Comparison of ENCODE assay signal across 24 mouse cellular contexts in the genomic region with DNA sequence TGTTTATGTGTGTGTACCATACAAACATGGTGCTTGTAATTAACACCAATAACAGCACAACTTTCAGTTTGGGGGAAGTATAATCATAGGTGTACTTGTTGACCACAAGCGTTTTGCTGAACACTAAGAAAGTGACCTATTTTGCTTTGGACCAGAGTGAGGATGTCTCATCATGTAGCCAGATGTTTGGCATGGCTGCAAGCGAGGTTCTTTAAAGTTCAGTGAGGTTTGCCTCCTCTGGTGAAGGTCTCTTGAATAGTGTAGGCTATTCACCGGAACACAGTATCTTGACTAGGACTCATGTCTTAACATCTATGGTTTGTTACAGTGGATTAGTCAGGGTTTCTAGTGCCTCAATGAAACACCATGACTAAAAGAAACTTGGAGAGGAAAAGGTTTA.
DNase-seq lines count a peak whose midpoint lies in the region; ATAC-seq lines count a peak whose summit lies in the region.
"Had no signal": no experiment of that assay in that cellular context is flagged by ENCODE, and none has a peak within 500 bp of the region (broad histone marks: within the 10 kb centered on the region; RNA-seq: fewer than 3 reads in every experiment).

No protein-coding gene starts in this region.

- H3K36me3 ChIP-seq in embryonic facial prominence, embryonic 15.5 days = no peaks in the 10 kb centered on the region
- H3K36me3 ChIP-seq in embryonic facial prominence, embryonic 10.5 days (replicated peaks) = no peaks in the 10 kb centered on the region
- H3K36me3 ChIP-seq in heart, embryonic 15.5 days = no peaks in the 10 kb centered on the region
- no peaks in the 10 kb centered on the region for H3K36me3 ChIP-seq in neural tube, embryonic 15.5 days
- H3K36me3 ChIP-seq: forebrain, embryonic 12.5 days; heart, embryonic 12.5 days; hindbrain, embryonic 12.5 days had no signal

- H3K27ac ChIP-seq in embryonic facial prominence, embryonic 15.5 days (replicated peaks) = peak overlapping the region; percentile 66
- H3K27ac ChIP-seq in embryonic facial prominence, embryonic 10.5 days (replicated peaks) = no peak overlapping the region
- H3K27ac ChIP-seq in heart, embryonic 15.5 days = peak overlapping the region; percentile 50; the same call in 1 of the 2 replicates
- no peak overlapping the region for H3K27ac ChIP-seq in neural tube, embryonic 15.5 days (replicated peaks)
- H3K27ac ChIP-seq: forebrain, embryonic 12.5 days; hindbrain, embryonic 12.5 days; hindbrain, postnatal 0 days had no signal

- 72% methylated on average over 3 of the region's 3 CpGs for WGBS in embryonic facial prominence, embryonic 15.5 days
- WGBS in embryonic facial prominence, embryonic 10.5 days = 89% methylated on average over 3 of the region's 3 CpGs
- 86% methylated on average over 3 of the region's 3 CpGs for WGBS in heart, embryonic 15.5 days
- WGBS in neural tube, embryonic 15.5 days = 92% methylated on average over 3 of the region's 3 CpGs

- no peak overlapping the region for H3K4me2 ChIP-seq in embryonic facial prominence, embryonic 15.5 days (replicated peaks)
- H3K4me2 ChIP-seq in heart, embryonic 15.5 days = no peak overlapping the region
- no peak overlapping the region for H3K4me2 ChIP-seq in neural tube, embryonic 15.5 days
- H3K4me2 ChIP-seq: forebrain, embryonic 12.5 days; heart, embryonic 12.5 days; hindbrain, embryonic 12.5 days had no signal

- no peak for ATAC-seq in embryonic facial prominence, embryonic 15.5 days (ENCODE audit: insufficient number of reproducible peaks, low FRiP score, low TSS enrichment, low read depth)
- ATAC-seq in heart, embryonic 15.5 days (replicated peaks; ENCODE audit: insufficient number of reproducible peaks, insufficient read depth, low FRiP score, low read depth) = no peak
- no peak for ATAC-seq in neural tube, embryonic 15.5 days (ENCODE audit: low FRiP score)
- ATAC-seq: activated CD4-positive, CD25-positive, alpha-beta regulatory T cell, adult 4 months; forebrain, embryonic 16.5 days; hindbrain, postnatal 0 days; Patski had no signal

- H3K9me3 ChIP-seq in embryonic facial prominence, embryonic 15.5 days (replicated peaks) = no peaks in the 10 kb centered on the region
- no peaks in the 10 kb centered on the region for H3K9me3 ChIP-seq in embryonic facial prominence, embryonic 10.5 days
- H3K9me3 ChIP-seq in heart, embryonic 15.5 days (replicated peaks) = no peaks in the 10 kb centered on the region
- H3K9me3 ChIP-seq in neural tube, embryonic 15.5 days (replicated peaks) = no peaks in the 10 kb centered on the region
- H3K9me3 ChIP-seq: forebrain, embryonic 12.5 days; heart, embryonic 12.5 days; hindbrain, embryonic 12.5 days had no signal

- no peak for DNase-seq in embryonic facial prominence, embryonic 10.5 days (ENCODE audit: low spot score)
- peak; percentile 7 to 15 for DNase-seq in gastrocnemius, adult 8-10 months (ENCODE audit: low spot score in 2 of 2)
- DNase-seq in gastrocnemius, postnatal 25 days = no peak
- DNase-seq in heart, postnatal 4 days = no peak
- peak; percentile 4 for DNase-seq in neural tube, embryonic 10.5 days (ENCODE audit: extremely low spot score, low spot score)
- DNase-seq: adrenal gland, postnatal 14 days; cerebellum, adult 11-12 months; cerebellum, adult 9-11 months; cerebellum, postnatal 36 days; heart, adult 2 months; heart, postnatal 36 days; kidney, adult 11 months; kidney, adult 9 months had no signal

- no peak overlapping the region for H3K9ac ChIP-seq in embryonic facial prominence, embryonic 15.5 days
- no peak overlapping the region for H3K9ac ChIP-seq in heart, embryonic 15.5 days
- H3K9ac ChIP-seq in neural tube, embryonic 15.5 days (replicated peaks) = no peak overlapping the region
- H3K9ac ChIP-seq: forebrain, embryonic 12.5 days; heart, embryonic 12.5 days; hindbrain, embryonic 12.5 days had no signal

- H3K4me3 ChIP-seq in embryonic facial prominence, embryonic 15.5 days (replicated peaks) = no peak overlapping the region
- no peak overlapping the region for H3K4me3 ChIP-seq in embryonic facial prominence, embryonic 10.5 days
- H3K4me3 ChIP-seq in heart, embryonic 15.5 days = no peak overlapping the region
- H3K4me3 ChIP-seq in neural tube, embryonic 15.5 days (replicated peaks) = no peak overlapping the region
- H3K4me3 ChIP-seq: erythroblast, embryonic 14.5 days; forebrain, embryonic 12.5 days; heart, adult 2 months; heart, embryonic 12.5 days; hindbrain, embryonic 12.5 days had no signal

- 0 out of 2 replicates have a peak, but pooled peaks cover 6% of the 10 kb centered on the region for H3K4me1 ChIP-seq in embryonic facial prominence, embryonic 15.5 days
- peaks cover 3% of the 10 kb centered on the region; the same call in 1 of the 2 replicates for H3K4me1 ChIP-seq in embryonic facial prominence, embryonic 10.5 days
- H3K4me1 ChIP-seq in heart, embryonic 15.5 days (replicated peaks) = no peaks in the 10 kb centered on the region
- no peaks in the 10 kb centered on the region for H3K4me1 ChIP-seq in neural tube, embryonic 15.5 days
- H3K4me1 ChIP-seq: hindbrain, embryonic 12.5 days had no signal

- H3K27me3 ChIP-seq in embryonic facial prominence, embryonic 15.5 days = no peaks in the 10 kb centered on the region
- H3K27me3 ChIP-seq in embryonic facial prominence, embryonic 10.5 days (replicated peaks; ENCODE audit: low read depth, poor library complexity, severe bottlenecking) = no peaks in the 10 kb centered on the region
- H3K27me3 ChIP-seq in heart, embryonic 15.5 days = no peaks in the 10 kb centered on the region
- no peaks in the 10 kb centered on the region for H3K27me3 ChIP-seq in neural tube, embryonic 15.5 days (replicated peaks)
- H3K27me3 ChIP-seq: forebrain, embryonic 12.5 days; heart, embryonic 12.5 days; hindbrain, embryonic 12.5 days; Patski had no signal

Comparison
In these comparisons a context has a peak if more than half of its experiments do, and no peak if none do; other contexts are left out.
1. H3K27ac ChIP-seq: peak in embryonic facial prominence, embryonic 15.5 days (single experiment) and heart, embryonic 15.5 days (single experiment); none in embryonic facial prominence, embryonic 10.5 days (single experiment) and neural tube, embryonic 15.5 days (single experiment).
2. DNase-seq: peak in gastrocnemius, adult 8-10 months (2 of 2) and neural tube, embryonic 10.5 days (single experiment); none in embryonic facial prominence, embryonic 10.5 days (single experiment), gastrocnemius, postnatal 25 days (single experiment) and heart, postnatal 4 days (single experiment).